Mouse (Mus musculus) CD4-positive helper T cell, adult 2 months (primary cell): ENCODE measurements around the gene Prcc.
"Not testable (repeated sequence)": the region's sequence is repeated elsewhere in the genome, so short reads cannot be mapped to it uniquely, and the experiment has no call there.

ENCODE experiments used
- DNase-seq: peaks from one replicate; pipeline ENCODE4 v3.0.0-alpha.2; 2012; ENCODE audit warnings: low read depth, missing footprints, low spot score

Prcc gene

GRCm38 (mm10) chr3:87846186-87846585 is 39.2 kb downstream of the Prcc start:
- no peak for DNase-seq

- peak; percentile 76 for DNase-seq
Observed at GRCm38 (mm10) chr3:87844981-87845380, 40.4 kb downstream of the Prcc start.

GRCm38 (mm10) chr3:87840858-87841257 is 44.5 kb downstream of the Prcc start:
- no peak for DNase-seq

GRCm38 (mm10) chr3:87838622-87839021 is 46.8 kb downstream of the Prcc start:
- DNase-seq = peak; percentile 73

GRCm38 (mm10) chr3:87833482-87833881 is 51.9 kb downstream of the Prcc start:
- peak; percentile 65 for DNase-seq

GRCm38 (mm10) chr3:87832109-87832859 is 53.1 kb downstream of the Prcc start:
- DNase-seq = peak; percentile 30

GRCm38 (mm10) chr3:87829025-87829424 is 56.4 kb downstream of the Prcc start:
- DNase-seq = no peak

- DNase-seq = no peak
Observed at GRCm38 (mm10) chr3:87828435-87828834, 57.0 kb downstream of the Prcc start.

GRCm38 (mm10) chr3:87824206-87824605 is 61.2 kb downstream of the Prcc start, which contains the start of gene Pear1:
TSS of gene Pear1 (minus strand) at chr3:87824306.
- not testable (repeated sequence) for DNase-seq

GRCm38 (mm10) chr3:87818226-87818625 is 67.2 kb downstream of the Prcc start:
- DNase-seq = no peak

- peak; percentile 77 for DNase-seq
Observed at GRCm38 (mm10) chr3:87816646-87817093, 68.7 kb downstream of the Prcc start.

- no peak for DNase-seq
Observed at GRCm38 (mm10) chr3:87816166-87816565, 69.2 kb downstream of the Prcc start.

GRCm38 (mm10) chr3:87812873-87813272 is 72.5 kb downstream of the Prcc start:
- DNase-seq = no peak

GRCm38 (mm10) chr3:87812413-87812812 is 73.0 kb downstream of the Prcc start:
- DNase-seq = no peak

- no peak for DNase-seq
Observed at GRCm38 (mm10) chr3:87811297-87811696, 74.1 kb downstream of the Prcc start.

- no peak for DNase-seq
Observed at GRCm38 (mm10) chr3:87809322-87809962, 76.0 kb downstream of the Prcc start.
